Mouse (Mus musculus) layer of hippocampus, adult 11-12 months (tissue): ENCODE results near the gene Cxcl14.

Experiments
- DNase-seq: peaks from one replicate; pipeline ENCODE4 v3.0.0; 2022; ENCODE audit warnings: low spot score

Cxcl14 gene

DNA sequence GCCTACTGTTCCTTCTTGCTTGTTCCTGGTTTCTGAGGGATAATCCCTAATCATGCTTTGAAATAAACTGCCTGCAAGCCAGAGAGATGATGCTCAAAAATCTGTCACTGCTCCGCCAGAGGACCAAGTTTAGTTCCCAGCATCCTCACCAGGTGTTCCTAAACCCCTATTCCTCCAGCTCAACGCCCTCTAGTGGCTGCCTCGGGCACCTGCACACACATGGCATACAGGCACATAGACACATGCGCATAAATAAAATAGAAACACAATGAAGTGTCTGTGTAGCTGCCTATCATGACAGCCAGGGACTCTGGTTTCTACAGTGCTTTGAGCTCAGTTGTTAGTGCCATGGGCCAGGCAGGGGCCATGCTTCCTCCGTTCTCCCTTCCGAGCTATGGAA is 6.4 kb downstream of the Cxcl14 start:
- no peak for DNase-seq

DNA sequence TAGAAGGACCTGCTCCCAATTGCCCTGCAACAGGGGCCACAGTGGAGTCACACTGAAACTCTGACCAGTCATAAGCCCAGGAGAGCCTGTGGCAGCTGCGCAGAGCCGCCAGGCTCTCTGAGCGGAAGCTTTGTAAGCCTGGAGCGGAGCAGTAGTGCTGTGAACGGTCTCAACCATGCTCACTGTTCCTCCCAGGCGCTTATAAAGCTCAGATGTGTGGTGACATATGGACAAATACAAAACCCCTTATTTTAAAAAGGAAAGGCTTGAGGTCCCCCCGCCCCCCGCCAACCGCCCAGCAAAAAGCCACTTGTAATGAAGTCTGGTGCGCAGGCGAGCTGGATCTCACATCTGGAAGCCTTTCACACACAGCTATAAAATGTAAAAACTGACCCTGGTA is 7.1 kb downstream of the Cxcl14 start:
- no peak for DNase-seq

DNA sequence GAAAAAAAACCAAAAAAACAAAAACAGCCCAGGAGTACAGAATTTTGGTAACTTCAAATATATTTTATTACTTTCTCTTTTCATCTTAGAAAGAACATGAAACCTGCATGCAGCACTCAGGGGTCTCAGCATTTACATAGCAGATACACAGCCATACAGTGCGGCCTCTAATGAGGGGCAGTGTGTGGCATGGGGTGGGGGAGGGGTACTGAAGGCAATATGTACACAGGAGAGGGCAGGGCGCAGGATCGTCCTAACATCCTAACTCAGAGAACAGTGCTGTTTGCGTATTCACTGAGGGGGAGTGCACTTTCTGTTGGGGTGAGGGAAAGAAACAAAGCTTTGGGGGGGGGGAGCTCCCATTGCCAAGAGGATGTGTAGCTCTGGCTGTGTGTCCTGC is 7.8 kb downstream of the Cxcl14 start:
- no peak for DNase-seq

GRCm38 (mm10) chr13:56287091-56287490 is 9.3 kb downstream of the Cxcl14 start:
- no peak for DNase-seq

DNA sequence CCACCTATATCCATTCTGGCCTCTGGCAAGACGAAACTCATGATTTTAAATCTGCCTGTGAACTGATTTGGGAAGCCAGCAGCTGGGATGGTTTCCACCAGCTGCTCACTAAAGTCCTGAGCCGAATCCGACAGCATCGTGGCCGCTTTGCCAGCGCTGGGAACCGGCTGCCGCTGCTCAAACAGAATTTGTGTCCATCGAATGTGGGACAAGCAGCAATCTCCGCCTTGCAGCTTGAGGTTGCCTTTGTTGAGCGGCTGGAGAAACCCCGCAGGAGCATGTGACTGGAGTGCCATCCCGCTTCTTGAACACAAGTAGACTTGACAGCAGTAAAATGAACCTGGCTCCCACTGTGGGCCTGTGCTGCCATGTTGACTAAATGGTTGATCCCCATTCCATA is 13.0 kb downstream of the Cxcl14 start:
- DNase-seq, result no peak

DNA sequence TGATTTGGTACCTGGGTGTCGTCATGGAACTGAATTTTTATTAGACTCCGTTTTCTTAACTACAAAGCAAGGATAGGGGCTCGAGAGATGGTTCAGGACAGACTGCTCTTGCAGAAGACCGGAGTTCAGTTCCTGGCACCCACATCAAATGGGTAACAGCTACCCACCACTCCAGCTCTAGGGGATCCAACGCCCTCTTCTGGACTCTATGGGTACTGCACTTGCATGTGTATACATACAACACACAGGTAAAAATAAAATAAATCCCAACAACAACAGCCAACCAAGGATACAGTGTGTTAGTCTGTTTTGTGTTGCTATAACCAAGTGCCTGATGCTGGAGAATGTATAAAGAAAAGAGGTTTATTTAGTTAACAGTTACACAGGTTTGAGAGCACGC is 16.0 kb downstream of the Cxcl14 start:
- no peak for DNase-seq

DNA sequence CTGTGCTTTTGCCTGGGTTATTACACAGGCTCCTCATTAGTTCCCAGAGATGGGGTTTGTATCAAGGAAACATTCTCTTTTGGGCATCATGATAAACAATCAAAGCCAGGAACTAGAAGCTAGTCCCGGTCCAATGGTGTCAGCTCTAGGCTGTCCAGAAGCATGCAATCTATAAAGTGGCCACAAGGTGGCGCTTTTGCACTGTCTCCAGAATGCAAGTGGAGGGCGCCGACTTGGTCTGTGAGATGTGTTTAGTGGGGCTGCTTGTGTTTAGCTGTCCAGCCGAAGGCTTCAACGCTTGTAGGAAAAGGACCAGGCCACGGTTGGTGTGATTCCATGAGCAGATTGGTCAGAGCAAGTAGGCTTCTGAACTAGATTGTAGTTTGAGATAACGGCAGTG is 16.9 kb downstream of the Cxcl14 start:
- DNase-seq, result peak; percentile 89

- DNase-seq, result no peak
Measured at GRCm38 (mm10) chr13:56275171-56275570, 21.2 kb downstream of the Cxcl14 start.

- peak; percentile 25 for DNase-seq
Measured at GRCm38 (mm10) chr13:56270124-56270523, 26.2 kb downstream of the Cxcl14 start.

DNA sequence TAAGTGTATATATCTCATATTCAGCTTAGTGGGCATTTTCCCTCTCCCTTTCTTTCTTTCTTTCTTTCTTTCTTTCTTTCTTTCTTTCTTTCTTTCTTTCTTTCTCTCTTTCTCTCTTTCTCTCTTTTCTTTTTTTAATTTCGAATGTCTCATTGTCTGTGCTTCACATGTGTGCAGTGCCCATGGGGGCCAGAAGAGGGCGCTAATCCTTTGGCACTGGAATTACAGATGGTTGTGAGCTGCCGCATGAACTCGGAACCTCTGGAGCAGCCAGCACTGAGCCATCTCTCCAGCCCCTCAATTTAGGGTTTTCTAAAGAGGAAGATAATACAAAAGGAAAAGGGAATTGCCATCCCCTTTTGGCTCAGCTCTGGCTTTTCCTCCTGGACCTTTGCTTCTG is 29.0 kb downstream of the Cxcl14 start:
- no peak for DNase-seq

GRCm38 (mm10) chr13:56266435-56266834 is 29.9 kb downstream of the Cxcl14 start:
- peak; percentile 66 for DNase-seq

GRCm38 (mm10) chr13:56265661-56266060 is 30.7 kb downstream of the Cxcl14 start:
- DNase-seq, result peak; percentile 59

DNA sequence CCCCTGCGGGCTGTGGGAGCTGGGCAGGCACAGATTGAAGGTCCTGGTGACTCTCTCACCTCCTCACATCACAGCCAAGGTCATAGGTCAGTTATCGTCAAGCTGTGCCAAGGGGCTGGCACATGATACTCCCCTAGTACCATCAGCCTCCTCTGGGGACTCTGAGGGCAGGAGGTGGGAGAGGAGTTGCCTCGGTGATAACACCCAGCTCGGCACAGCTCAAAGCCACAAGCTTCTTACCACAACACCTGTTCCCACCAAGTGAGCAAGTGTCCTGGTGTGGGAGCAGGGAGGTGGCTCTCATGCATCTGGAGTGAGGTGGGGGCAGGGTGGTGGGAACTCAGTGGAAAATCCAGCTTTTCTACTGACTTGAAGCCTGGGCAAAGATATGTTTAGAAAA is 34.1 kb downstream of the Cxcl14 start:
- DNase-seq, result no peak

DNA sequence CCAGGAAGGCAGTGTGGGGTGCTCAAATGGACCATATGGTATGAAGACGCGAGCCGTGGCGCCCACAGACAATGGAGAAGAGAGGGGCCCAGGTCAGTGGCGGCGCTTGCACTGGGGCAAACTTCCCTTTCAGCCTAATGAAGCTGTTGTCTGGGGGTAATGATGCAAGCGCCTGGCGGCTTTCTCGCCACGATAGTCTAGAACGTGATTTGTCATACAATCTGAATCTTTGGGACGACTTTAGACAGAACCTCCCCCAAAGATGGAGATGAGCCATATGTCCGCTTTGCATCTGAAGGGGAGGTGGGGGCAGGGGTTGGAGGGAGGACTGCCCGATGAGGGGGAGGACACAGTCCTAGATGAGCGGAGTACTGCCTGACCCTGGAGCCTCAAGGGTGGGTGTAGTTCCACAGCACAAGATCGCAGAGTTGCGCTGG is 36.0 kb downstream of the Cxcl14 start:
- DNase-seq, result no peak

- no peak for DNase-seq
Measured at GRCm38 (mm10) chr13:56259926-56260250, 36.5 kb downstream of the Cxcl14 start.

DNA sequence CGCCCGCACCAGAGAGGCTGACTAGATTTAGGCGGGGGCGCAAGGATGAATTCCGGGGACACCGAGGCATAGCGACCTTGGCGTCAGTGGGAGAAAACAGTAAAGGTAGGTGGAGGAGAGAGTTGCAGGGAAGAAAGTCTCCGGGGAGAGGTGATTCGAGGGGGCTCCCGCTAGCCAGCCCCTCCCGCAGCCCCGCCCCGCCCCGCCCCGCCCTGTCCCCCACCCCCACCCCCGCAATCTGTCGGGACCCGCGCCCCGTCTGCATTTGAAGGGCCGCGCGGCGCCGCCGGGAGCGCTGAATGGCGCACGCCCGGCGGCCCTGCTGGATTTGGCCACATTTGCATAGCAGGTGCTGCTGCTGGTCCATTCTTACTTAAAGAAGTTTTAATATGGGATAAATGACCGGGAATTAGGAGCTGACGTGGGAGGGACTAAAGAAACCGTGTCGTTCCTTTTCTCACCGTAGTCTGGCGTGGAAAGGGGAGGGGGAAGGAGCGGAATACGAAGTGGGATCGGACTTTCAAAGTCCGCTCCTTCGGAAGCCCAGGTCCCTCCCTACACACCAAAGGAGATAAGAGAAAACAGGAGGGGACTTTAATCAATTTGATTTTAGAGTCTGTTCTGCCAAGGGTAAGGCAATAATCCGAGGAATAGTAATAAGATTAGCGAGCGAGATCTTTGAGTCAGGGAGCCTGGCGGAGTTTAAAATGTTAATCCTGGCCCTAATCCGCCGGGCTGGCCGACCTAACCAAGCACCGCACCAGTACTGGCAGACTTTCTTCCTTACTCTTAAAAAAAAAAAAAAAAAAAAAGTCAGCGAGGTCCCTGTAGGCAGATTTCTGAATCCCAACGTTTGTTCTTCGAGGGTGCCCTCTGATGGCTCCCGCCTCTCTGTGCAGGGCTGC is 37.1 kb downstream of the Cxcl14 start:
- no peak for DNase-seq

GRCm38 (mm10) chr13:56258196-56259020 is 37.9 kb downstream of the Cxcl14 start:
- no peak for DNase-seq

- no peak for DNase-seq
Measured at GRCm38 (mm10) chr13:56257469-56258153, 38.7 kb downstream of the Cxcl14 start.

- no peak for DNase-seq
Measured at GRCm38 (mm10) chr13:56256716-56257299, 39.5 kb downstream of the Cxcl14 start.

DNA sequence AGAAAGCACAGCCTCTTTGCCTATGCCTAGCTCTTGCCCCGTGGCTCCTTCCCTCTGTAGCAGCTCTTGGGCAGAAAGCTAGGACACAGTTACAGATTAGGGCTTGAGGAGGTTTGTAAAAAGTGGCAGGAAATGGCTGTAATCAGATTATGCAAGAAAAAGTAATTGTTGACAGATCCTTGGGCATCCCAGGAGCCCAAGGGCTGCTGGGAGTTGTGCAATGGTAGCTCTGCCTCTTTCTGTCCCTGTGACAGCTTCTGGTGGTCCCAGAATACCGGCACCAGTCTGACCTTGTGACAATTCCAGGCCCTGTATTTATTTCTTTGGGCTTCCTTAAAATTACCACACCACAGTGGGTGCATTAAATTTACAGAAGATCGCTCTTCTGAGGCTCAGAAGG is 43.0 kb downstream of the Cxcl14 start:
- no peak for DNase-seq

GRCm38 (mm10) chr13:56252783-56253182 is 43.6 kb downstream of the Cxcl14 start:
- DNase-seq, result no peak

DNA sequence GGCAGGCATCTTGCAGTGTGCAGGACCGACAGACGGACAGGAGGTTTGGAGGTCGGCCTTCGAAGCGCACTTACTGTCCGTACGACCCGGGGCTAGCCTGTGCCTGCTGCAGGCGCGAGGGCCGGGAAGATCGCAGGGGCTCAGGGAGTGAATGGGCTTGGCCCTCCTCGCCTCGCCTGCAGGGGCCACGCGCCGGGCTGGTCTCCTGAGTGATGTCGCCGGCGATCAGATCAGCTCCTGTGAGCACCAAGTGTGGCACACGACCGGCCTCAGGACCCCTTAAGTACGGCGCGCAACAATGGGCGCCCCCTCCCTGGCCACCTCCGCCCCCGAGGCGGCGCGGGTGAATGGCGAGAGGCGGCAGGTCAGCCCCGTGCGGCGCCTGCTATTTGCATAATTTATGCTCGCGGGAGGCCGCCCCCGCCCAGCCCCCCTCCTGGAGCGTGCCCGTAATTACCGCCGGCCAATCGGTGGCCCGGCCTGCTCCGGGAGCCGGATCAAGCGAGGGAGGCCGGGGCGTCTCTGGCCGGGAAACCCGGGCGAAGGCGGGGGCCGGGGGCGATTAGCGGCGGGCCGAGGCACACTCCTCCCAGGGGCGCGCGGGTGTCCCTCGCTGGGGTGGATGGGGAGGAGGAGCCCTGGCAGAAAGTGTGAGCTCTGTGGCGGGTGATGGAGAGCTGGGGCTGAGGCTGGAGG is 44.3 kb downstream of the Cxcl14 start, which contains the start of gene Neurog1:
Gene Neurog1 (minus strand): TSS at position 240 of the 696 bp plus-strand sequence.
- DNase-seq, result peak; percentile 21
